Mouse (Mus musculus) cerebellum, postnatal 25 days (tissue): ENCODE results near the gene Efna5.
A peak's percentile ranks its signal among the peaks of the same experiment; 100 is the strongest.

Experiments
- DNase-seq, 2 experiments: peaks; one replicate each; pipeline ENCODE4 v3.0.0; 2021; ENCODE audit warnings: mixed read lengths in 2 of 2

Efna5 gene

DNA sequence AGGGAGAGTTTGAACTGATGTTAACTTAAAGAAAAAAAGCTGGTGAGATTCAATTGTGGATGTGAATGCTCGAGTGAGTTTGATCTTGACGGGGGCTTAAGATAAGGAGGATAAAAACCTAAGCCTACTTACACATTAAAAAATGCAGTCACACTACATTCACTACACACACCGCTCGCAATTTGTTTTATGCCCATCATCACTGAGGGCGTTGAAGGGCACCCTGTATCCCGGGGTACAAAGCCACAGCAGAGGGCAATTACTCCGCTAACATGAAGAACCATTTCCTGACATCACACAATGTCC lies 94.6 kb downstream of the Efna5 start:
- DNase-seq = no peak

DNA sequence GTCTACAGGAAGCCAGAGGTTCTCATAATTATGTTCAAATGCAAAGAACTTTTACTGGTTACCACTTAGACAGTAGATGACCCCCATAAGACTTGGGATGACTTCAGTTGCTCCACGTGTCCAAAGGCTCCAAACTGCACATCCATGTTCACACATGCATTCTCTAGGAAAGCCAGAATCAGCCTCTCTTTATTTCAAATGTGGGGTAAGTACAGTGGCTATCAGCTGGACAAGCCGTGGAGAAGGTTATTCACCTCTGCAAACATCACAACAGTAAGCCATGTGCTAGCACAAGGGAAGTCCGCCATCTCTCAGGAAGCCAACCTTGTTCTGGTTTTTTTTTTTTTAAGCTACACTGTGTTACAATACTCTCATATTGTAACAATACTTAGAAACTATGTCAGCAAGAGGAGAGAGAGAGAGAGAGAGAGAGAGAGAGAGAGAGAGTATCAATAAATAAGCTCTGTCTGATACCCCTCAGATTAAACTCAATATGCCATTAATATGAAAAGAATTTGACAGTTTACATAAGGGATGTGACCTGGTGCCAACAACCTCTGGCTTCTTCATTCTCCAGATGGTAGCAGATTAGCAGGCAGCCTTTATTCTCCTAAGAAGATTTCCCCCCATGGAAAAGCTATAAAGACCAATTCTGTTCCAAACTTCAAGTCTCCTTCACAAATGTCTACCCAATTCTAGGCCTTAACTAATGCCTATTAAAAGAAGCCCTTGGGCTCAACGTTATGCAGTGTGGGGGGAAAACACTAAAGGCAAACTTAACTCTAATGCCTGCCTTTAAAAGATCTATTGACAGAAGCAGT lies 95.1 kb downstream of the Efna5 start:
- DNase-seq = no peak

DNA sequence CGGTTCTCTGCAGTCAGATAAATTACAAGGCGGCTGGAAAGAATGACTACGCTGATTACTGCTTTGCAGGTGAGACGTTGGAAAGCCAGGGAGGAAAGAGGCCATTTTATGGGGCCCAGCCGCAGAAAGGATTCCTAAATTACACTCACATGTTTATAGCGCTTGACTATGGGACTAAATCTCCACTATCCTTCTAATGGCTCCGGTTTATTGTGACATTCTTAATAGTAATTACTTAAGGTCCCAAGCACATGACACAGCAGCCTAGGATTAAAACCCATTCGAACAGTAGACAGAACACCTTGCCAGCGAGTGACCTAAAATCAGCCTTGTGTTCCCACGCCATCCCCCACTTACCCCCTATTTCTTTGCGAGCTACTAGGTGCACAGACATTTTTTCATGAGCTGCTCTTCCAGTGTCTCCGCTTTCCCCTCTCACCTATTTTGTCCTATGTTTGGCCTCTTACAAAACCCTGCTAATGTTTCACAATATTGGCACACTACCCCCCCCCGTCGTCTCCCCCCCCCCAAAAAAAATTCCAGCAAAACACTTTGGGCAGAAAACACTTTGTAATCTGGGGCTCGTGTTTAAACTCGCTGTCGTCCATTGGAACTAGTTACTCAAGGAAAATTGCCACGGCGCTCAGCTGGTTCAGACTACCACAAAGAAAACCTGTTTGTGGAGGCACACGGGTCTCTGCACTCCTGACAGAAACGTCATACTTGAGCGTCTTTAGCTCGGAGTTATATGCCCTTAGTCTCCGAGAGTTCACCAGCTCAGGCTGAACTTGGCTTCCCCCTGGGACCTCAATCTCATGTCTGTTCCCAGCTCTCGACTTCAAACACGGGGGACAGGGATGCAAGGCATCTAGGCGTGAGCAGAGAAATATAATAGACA lies 96.6 kb downstream of the Efna5 start:
- no peak for DNase-seq

DNA sequence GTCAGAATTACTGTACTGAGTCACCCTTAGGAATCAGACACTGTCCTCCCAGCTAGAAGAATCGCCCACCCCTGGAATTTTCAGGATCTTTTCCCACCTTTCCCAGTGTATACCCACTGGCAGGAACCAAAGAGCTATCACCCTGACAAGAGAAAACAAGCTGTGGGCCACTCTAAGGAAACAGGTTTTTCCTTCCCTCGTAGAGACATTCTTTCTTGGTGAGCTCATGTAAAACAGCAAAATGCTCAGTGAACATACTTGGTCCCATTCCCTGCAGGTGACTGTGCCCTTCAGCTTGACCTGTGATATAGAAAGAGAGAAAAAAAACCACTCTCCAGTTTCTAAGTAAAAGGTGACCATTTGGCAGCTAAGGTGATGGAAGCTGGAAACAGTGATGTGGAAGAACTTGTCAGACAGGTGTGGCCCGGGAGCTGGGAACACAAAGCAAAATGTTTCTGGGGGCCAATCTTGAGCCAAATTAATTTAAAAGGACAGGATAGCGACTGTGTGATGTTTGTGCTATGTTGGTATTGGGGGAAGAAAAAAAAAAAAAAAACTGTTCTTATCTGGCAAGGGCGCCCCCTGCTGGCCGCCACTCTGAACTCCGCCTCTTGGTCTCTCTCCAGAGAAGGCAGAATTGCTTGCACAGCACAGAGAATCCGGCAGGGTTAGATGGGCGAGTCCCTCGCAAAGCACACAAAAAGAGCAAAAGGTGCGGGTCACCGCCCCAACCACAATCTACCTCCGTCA lies 97.4 kb downstream of the Efna5 start:
- peak; percentile 79 to 87 for DNase-seq

DNA sequence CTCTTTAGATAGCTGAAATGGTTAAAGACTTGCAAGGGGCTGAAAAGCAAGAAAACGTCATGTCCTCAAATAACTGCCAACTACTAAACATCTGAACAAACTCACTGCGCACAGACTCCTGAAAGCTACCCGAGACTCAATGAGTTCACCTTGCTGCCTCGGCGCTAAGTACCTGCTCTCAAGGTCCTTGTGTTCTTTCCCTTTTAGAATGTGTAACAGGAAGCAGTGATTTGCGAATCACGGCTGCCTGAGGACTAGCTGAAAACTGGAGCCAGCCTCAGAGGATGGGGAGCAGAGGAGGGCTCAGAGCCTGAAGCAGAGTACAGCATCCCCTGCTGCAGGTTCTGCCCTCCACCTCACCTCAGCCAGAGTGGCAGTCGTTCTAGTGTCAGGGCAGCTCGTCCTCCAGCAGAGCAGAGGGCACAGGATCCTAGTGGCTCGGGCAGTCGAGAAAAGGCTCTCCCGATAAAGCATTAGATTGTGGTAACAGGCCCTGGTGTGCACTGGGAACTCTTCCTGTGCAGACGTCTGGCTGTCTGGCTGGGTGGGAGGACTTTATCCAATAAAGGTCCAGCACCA lies 98.2 kb downstream of the Efna5 start:
- peak in 1 of 2 experiments; percentile 12 for DNase-seq

DNA sequence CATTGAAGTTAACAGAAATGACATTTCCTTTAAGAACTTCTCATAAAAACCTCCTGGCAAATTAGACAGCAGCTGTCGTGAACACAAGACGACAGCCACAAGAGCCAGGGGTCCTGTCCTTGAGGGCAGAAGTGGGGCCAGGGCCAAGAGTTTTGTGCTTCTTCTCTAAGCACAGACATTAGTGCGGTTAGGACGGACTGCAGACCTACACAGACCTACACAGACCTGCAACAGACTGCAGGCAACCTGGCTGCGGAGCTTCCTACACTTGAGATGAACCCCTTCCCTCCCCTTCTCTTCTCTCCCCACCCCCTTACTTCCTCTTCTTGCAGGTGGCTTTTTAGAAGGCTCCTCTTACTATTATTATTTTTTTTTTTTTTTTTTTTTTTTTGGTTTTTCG lies 100.0 kb downstream of the Efna5 start:
- DNase-seq = no peak

DNA sequence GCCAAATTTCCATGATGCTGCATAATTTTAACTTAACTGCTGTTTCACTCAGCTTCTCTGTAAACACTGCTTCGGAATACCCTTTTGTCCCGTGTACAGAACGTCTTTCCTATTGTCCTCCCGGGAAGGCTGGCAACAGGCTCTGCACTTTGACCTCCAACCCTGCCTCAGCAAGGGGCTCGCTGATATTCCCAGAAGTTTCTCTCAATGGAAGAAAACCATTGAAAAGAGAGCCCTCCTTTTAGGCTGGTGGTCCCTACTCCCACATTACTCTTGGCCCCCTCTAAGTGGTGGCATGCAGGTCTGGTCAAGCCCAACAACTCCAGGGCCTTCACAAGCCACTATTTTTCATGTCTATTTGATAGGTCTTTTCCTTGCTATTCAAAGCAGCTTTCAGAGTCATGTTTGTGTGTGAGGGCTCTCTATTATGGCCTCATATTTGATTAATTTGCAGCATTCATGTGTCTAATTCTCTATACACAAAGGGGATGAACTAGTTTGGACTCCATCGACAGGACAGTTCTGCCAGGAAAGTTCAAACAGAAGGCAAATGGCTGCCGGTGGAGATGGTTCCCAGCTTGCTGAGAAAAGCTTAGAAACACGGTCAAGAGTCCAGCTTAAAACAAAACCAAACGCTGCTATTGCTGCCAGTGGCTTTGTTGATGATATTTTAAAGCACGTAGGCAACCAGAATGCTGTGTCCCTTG lies 103.1 kb downstream of the Efna5 start:
- no peak for DNase-seq

DNA sequence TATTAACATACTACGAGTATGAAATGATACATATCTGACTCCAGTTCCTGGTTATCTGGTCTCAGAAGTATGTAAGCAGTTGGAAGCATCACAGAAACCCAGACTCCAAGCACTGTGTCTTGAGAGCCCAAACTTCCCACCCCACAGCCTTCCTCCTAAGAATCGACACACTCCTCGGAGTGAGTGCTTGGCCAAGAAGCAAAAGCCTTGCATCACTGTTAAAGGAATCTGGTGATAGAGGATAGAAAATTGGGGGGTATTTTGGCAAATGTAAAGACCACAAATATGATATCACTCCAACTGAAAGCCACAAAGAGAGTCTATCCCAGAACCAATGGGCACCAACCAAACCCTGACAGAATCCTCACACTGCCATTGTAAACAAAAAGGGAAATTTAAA lies 104.4 kb downstream of the Efna5 start:
- DNase-seq = no peak

DNA sequence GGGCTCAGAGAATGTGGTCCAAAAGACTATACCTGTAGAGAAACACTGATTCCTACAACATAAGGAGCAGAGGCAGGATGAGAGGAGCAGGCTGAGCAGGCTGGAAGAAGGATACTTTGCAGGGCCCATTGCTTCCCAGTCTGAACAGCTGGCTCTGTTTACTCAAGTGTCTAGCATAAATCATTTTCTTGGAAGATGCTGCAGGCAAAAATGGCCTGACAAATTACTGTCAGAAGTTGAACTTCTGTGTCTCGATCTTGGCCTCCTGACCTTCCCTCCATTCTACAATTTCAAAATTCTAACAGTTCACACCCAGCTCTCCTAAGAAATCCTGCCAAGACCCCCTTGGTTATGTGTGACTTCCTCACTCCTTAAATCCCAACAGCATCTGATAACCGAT lies 105.1 kb downstream of the Efna5 start:
- no peak for DNase-seq

DNA sequence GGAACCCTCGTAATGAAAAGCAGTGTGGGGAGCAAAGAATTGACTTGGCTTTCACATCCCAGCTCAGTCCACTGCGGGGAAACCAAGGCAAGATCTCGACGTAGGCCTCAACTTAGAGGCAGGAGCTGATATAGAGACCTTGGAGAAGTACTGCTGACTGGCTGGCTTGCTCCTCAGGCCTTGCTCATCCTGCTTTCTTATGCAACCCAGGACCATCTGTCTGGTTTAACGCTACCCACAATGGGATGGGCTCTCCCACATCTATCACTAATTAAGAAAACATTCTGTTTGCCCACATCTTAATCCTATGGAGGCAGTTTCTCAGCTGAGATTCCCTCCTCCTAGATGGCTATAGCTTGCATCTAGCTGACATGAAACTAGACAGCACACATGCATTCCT lies 105.7 kb downstream of the Efna5 start:
- no peak for DNase-seq

DNA sequence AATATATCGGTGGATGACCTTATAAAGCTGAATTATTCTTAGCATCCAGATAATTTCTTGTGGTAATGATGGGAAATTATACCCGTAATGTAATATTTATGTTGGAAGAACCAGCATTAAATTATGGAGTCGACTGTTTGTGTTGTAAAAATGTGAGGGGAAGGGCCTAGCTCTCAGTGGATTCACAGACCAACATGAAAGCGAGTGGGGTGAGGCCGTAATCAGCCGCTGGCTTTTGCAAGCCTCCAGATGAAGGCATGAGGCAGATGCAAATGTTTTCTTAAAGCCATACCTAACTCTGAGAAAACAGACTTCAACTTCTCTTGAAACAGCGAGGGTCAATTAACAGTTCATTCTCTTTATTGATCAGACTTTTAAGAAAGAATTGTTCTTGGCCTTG lies 106.4 kb downstream of the Efna5 start:
- no peak for DNase-seq

DNA sequence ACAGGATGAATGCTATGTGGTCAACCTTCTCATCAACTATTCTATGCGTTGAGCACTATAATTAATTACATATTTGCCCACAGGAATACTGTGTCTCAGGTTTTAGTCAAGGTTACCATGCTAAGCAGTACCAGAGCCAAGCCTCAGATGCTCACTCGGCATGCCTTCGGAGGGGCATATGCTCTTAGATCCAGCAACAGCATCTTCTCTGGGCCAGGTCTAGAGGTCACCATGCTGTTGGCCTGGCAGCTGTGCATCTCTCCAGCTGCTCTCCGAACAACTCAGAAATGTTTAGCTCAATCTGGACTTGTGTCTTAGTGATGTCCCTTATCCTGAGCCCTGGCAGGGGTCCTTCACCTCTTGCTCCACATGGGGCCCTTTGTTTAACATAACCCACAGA lies 114.4 kb downstream of the Efna5 start:
- DNase-seq = no peak

DNA sequence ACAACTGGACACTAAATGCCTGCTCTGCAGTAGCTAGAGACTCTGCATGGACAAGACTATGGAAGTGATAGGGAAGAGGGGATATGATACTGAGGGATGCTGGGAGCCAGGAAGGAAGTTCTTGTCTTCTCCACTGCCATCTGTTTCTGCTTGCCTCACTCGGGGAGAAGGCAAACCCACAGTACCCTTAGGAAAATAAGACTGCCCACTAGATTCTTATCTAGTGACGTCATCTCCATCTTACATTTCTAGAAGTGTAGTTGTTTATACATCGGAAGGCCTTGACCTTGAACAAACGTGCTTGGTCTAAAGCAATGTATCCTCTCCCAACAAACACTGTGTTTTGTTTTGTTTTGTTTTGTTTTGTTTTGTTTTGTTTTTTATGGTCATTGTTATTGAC lies 116.0 kb downstream of the Efna5 start:
- DNase-seq = no peak

DNA sequence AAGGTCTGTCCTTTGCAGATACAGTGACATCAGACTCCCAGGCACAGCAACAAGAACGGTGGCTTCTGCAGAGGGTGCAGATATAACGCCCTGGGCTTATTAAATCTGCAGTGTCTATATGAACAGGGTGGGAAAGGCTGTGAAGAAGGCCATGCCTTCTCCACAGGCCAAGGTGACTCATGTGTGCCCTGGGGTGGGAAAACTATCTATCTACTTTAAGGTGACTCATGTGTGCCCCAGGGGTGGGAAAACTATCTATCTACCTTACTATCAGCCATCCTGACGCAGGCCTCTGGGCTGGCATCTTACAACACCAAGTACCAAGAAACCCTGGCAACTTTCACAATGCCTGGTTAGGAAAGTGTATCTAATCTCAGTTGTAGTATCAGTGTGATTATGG lies 124.2 kb downstream of the Efna5 start:
- DNase-seq = no peak

DNA sequence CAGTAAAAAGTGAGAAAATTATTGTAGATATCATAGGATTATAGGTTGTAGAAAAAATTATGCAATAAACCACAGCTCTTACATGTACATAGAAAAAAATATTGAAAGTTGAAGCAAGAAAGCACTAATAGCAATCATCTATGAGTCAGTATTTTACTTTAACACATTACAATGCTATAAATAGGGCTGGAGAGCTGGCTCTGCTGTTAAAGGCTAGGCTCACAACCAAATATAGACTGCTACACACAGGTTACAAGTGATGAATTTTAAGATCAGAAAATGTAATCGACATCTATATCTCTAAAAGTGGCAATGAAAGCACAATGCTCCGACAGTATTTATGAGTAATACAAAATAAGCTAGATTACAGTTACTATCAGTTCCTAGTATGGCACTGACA lies 125.5 kb downstream of the Efna5 start:
- no peak for DNase-seq

DNA sequence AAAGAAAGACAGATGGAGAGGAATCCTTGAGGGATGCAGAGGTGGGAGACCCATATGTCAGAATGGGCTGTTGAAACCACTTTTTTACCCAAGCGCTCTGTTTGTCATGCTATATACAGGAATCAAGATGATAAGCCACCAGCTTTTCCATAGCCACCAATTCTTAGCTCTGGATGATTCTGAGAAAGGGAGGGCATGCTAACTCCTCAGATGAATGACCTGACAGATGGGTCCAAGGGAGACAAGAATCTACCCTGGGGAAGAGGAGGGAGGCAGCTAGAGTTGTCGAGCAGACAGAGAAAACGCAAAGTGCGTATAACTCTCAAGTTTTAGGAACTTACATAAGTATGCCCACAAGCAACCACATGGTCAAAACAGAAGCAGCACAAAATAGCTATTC lies 126.5 kb downstream of the Efna5 start:
- no peak for DNase-seq

DNA sequence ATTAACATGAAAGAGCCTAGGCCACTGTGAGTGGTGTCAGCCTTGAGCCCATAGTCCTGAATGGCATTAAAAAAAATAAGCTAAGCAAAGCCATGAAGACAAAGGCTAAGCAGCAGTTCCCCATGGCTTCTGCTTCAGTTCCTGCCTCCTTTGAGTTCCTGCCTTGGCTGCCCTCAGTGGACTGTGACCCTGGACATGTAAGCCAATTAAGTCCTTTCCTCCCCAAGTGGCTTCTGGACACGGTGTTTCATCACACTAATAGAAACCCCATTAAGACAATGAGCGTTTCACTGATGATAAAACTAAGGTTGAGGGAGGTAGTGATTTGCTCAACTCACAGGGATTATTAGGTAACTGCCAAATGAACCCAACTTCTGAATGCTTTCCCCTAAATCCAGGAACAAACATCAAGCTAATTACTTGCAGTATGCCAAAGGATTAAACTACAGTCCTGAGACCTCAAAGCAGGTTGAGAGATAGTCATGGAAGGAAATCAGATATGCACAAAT lies 128.7 kb downstream of the Efna5 start:
- DNase-seq = no peak

DNA sequence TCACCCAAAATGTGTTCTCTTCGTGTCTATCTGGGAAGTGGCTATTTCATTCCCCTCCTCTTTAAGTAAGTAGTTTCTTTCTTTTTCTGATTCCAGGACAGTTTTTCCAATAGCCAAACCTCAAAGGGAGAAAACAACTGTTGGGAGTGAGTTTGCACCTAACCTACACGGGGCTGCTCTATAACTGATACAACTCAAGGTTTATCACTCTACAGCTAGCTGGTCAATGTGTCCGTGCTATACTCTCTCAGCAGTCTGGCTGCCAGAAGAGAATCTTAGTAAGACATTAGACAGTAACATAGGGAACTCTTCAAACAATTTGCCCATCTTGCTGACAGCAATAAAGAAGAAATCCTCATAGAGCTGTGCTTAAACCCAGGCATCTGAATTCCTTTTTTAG lies 130.5 kb downstream of the Efna5 start:
- DNase-seq = no peak

DNA sequence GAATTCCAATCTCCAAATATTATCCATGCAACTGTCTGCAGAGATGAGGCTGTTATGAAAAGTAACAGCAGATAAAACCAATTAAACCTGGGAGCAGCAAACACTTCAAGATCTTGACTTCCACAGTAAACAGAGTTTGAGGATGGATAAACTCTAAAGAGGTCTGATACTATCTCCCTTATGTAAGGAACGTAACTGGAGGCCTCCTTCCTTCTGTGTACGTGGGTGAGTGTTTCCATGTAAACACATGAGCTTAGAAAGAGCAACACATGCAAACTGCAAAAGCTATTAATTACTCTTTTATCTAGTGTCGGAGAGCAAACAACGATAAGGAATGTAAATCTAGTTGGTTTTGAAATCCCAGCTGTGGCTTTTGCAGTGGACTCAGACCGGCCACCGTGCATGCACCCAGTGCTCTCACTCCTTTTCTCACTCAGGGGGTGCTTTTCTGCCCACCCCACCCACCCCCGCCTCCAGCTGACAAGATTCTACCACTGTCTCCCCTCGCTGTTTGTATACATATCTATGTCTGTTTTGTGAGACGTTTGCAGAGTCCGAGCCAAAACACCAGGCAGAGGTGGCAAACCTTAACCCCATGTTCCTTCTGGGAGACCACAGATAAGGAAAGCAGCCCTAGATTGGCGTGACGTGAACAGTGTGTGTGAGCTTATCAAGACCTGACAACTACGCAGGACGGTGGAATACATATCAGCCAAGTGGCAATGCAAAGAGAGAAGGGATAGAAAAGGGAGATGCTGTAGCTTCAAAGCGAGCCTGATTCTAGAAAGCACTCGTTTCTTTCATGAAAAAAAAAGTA lies 132.1 kb downstream of the Efna5 start:
- DNase-seq = no peak

DNA sequence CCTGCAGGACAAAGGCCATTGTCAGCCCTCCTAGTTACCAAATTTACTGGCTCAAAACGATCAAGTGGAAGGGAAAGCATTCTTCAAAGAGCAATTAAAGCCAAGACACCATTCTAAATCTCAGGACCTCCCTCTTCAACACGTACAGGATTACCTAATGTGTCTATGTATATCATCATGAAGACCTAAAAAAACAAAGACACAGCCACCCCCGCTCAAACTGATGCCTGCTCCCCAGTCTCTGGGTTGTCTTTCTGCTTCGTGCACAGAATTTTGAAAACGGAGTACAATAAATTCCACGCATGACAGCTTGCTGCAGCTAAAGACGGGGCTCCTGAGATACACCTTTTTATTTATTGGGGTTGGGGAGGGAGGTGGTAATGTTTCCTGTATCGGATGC lies 133.7 kb downstream of the Efna5 start:
- DNase-seq = no peak

DNA sequence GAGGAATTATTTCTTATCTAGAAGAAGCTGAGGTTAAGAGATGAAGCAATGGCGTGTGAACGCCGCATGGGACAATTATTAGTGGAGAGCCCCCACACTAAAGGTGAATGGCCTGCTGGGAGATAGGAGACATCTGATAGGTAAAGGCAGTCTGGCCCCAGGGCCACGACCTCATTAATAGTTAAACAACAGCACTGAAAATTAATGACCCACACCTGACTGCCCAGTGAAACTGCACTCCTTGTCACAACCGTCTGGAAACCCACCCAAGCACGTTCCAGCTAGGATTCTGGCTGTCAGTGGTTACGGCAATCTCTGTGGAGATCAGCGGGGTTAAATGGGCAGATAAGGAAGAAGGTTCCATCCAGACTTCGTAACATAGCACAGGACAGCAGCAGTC lies 134.3 kb downstream of the Efna5 start:
- no peak for DNase-seq
